Mouse (Mus musculus) embryonic facial prominence, embryonic 12.5 days (tissue): ENCODE measurements around the gene Fcgr2b. TPM values are rescaled to one million over a fixed set of nuclear protein-coding genes. Genes with fewer than 3 reads are reported as not detected.
"Not testable (repeated sequence)": the region's sequence is repeated elsewhere in the genome, so short reads cannot be mapped to it uniquely, and the experiment has no call there.

ENCODE experiments used
- ATAC-seq: fragments of 200-750 bp; cut with Nextera tagmentation; 2 replicates; pipeline ENCODE4 v1.8.0; 2017; ENCODE audit not compliant: insufficient number of reproducible peaks, insufficient read depth, low FRiP score, low TSS enrichment
- H3K27ac ChIP-seq: fragments of 300-500 bp; sonication (generic); 2 replicates; pipeline ENCODE4 v1.5.1; 2016; ENCODE audit warnings: mild to moderate bottlenecking
- H3K27me3 ChIP-seq: fragments of 300-500 bp; sonication (generic); 2 replicates; pipeline ENCODE4 v1.6.1; 2016; ENCODE audit warnings: mild to moderate bottlenecking, moderate library complexity
- H3K36me3 ChIP-seq: fragments of 300-500 bp; sonication (generic); 2 replicates; pipeline ENCODE4 v1.6.1; 2016; ENCODE audit warnings: mild to moderate bottlenecking
- H3K4me1 ChIP-seq: fragments of 300-500 bp; sonication (generic); 2 replicates; pipeline ENCODE4 v1.6.1; 2016
- H3K4me2 ChIP-seq: fragments of 300-500 bp; sonication (generic); replicated peaks from 2 replicates; pipeline ENCODE4 v1.6.1; 2016; ENCODE audit warnings: mild to moderate bottlenecking, moderate library complexity
- H3K4me3 ChIP-seq: fragments of 300-500 bp; sonication (generic); 2 replicates; pipeline ENCODE4 v1.5.1; 2016; ENCODE audit warnings: mild to moderate bottlenecking
- H3K9ac ChIP-seq: fragments of 300-500 bp; sonication (generic); 2 replicates; pipeline ENCODE4 v1.6.1; 2016; ENCODE audit warnings: mild to moderate bottlenecking, moderate library complexity
- H3K9me3 ChIP-seq: fragments of 300-500 bp; sonication (generic); 2 replicates; pipeline ENCODE4 v1.6.1; 2016; ENCODE audit warnings: mild to moderate bottlenecking, moderate library complexity
- WGBS: fragments of 180-500 bp; shearing (Covaris S2); methylation state at CpG from one replicate; pipeline ENCODE4 v1.1.7; 2016; 5-methylcytosine and 5-hydroxymethylcytosine counted together
- polyA plus RNA-seq: library from polyadenylated mRNA; unstranded; fragments of >200 nt; fragmentation: Nextera tagmentation; extraction: Ambion mirVana; gene quantifications from 2 replicates; pipeline ENCODE4 v1.2.1, GENCODE M21; 2016

Fcgr2b gene
- polyA plus RNA-seq, 1 experiment from 2014 or later = 0.32 TPM

DNA sequence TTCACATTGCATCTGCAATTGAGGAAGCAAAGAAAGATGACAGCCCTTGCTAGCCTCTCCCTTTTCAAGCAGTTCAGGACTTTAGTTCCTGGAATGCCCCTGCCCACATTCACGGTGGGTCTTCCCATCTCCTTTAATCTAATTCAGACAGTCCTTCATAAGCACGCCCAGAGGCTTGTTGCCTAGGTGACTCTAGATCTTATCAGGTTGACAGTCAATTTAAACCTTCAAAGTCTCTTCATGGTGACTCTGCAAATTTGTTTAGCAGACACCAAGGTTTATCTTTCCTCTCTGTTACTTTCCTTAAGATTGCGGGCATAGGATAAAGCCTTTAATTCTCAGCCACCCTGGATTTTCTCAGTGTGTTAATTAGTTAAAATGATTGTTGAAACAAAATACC, 25.6 kb downstream of the Fcgr2b start:
- Histone ChIP-seq H3K4me2 (no peak overlapping the region), H3K27me3 (no peaks in the 10 kb centered on the region), H3K4me1 (no peaks in the 10 kb centered on the region), H3K9me3 (no peaks in the 10 kb centered on the region), H3K27ac (no peak overlapping the region), H3K4me3 (no peak overlapping the region), H3K9ac (no peak overlapping the region), H3K36me3 (no peaks in the 10 kb centered on the region)
- 53% methylated on average over 3 of the region's 3 CpGs for WGBS
- no peak for ATAC-seq

DNA sequence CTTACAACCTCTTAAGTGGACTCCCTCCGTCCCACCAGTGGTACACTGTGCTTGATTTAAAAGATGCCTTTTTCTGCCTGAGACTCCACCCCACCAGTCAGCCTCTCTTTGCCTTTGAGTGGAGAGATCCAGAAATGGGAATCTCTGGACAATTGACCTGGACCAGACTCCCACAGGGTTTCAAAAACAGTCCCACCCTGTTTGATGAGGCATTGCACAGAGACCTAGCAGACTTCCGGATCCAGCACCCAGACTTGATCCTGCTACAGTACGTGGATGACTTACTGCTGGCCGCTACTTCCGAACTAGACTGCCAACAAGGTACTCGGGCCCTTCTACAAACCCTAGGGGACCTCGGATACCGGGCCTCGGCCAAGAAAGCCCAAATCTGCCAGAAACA, 31.4 kb downstream of the Fcgr2b start:
- H3K4me1 ChIP-seq, ATAC-seq: not testable (repeated sequence)

DNA sequence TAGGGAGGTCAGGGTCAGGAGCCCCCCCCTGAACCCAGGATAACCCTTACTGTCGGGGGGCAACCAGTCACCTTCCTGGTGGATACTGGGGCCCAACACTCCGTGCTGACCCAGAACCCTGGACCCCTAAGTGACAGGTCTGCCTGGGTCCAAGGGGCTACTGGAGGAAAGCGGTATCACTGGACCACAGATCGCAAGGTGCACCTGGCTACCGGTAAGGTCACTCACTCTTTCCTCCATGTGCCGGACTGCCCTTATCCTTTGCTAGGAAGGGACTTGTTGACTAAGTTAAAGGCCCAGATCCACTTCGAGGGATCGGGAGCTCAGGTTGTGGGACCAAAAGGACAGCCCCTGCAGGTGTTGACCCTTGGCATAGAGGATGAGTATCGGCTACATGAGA, 32.2 kb downstream of the Fcgr2b start:
- not testable (repeated sequence) for H3K9me3 ChIP-seq, H3K27ac ChIP-seq, ATAC-seq, H3K4me1 ChIP-seq, H3K27me3 ChIP-seq, H3K4me3 ChIP-seq, H3K9ac ChIP-seq, H3K36me3 ChIP-seq, H3K4me2 ChIP-seq
- WGBS = 94% methylated on average over 9 of the region's 9 CpGs

More for the DNA sequence above, 31.4 kb downstream of the Fcgr2b start:
- WGBS = 86% methylated on average over 9 of the region's 9 CpGs
- not testable (repeated sequence) for H3K9ac ChIP-seq, H3K27ac ChIP-seq, H3K9me3 ChIP-seq, H3K36me3 ChIP-seq, H3K4me3 ChIP-seq, H3K4me2 ChIP-seq, H3K27me3 ChIP-seq

DNA sequence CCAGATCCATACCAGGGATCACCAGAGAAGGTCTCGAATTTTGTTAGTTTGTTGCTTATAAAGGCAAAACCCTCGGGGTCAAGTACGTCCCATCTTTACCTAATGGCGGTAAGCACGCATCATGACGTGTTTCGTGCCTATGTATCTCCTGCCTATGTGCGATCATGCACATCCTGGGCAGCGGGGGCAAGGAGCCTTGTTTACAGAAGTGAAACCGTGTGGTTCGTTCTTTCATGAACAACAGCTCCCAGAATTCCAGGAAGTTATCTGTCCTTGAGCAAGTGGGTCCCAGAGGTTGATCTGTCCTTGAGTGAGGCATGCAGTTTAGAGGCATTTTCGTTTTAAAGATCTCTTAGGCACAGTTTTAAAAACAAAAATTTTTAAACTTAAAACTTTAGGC, 37.1 kb downstream of the Fcgr2b start:
- ATAC-seq = no peak
- no peaks in the 10 kb centered on the region for H3K4me1 ChIP-seq
- 92% methylated on average over 12 of the region's 12 CpGs for WGBS

DNA sequence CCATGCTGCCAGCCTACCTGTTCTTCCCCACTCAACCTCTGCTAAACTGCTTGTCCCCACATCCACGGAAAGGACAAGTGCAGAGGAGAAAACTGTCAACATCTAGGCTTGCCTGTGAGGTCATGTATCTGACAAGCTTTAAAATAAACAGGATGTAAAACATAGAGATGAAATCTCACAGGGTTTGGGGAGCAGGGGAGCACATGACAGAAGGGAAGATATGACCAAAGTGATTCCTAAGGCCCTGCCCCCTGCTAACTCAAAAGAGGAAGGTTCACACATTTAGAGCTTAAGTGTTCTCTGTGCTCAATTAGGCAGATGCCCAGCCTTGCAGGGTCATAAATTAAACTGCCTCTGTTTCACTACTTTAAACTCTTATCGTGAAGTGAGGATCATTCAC, 42.0 kb downstream of the Fcgr2b start:
- 72% methylated on average over 2 of the region's 2 CpGs for WGBS
- no peak overlapping the region for H3K4me2 ChIP-seq
- H3K36me3 ChIP-seq = no peaks in the 10 kb centered on the region
- H3K27me3 ChIP-seq = no peaks in the 10 kb centered on the region
- H3K27ac ChIP-seq = no peak overlapping the region
- H3K9me3 ChIP-seq = 0 out of 2 replicates have a peak, but pooled peaks cover 5% of the 10 kb centered on the region
- no peaks in the 10 kb centered on the region for H3K4me1 ChIP-seq
- H3K4me3 ChIP-seq = no peak overlapping the region
- no peak for ATAC-seq
- H3K9ac ChIP-seq = no peak overlapping the region

More for the DNA sequence above, 37.1 kb downstream of the Fcgr2b start:
- H3K4me2 ChIP-seq = no peak overlapping the region
- 0 out of 2 replicates have a peak, but pooled peaks cover 9% of the 10 kb centered on the region for H3K9me3 ChIP-seq
- no peak overlapping the region for H3K27ac ChIP-seq
- H3K27me3 ChIP-seq = no peaks in the 10 kb centered on the region
- no peaks in the 10 kb centered on the region for H3K36me3 ChIP-seq
- no peak overlapping the region for H3K9ac ChIP-seq
- H3K4me3 ChIP-seq = no peak overlapping the region

DNA sequence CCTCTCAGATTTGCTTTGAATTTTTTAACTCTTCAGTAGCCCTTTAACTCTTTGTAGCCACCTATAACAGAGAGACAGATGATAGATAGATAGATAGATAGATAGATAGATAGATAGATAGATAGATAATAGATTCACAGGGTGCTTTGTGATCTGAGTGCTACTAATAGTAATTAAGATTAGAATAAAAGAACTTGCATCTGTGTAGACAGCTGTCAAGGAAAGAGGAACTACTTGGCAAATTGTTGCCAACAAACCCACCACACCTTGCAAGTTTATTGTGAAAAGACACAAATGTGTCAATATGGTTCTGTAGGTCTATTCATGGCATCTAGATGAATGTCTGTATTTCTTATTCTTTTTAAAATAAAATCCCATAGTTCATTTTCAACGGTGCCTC, 42.4 kb downstream of the Fcgr2b start:
- Histone ChIP-seq H3K4me2 (no peak overlapping the region), H3K9me3 (0 out of 2 replicates have a peak, but pooled peaks cover 5% of the 10 kb centered on the region), H3K27ac (no peak overlapping the region), H3K9ac (no peak overlapping the region), H3K4me3 (no peak overlapping the region), H3K36me3 (no peaks in the 10 kb centered on the region), H3K4me1 (no peaks in the 10 kb centered on the region), H3K27me3 (no peaks in the 10 kb centered on the region)
- 89% methylated on average over 1 of the region's 1 CpGs for WGBS
- no peak for ATAC-seq

DNA sequence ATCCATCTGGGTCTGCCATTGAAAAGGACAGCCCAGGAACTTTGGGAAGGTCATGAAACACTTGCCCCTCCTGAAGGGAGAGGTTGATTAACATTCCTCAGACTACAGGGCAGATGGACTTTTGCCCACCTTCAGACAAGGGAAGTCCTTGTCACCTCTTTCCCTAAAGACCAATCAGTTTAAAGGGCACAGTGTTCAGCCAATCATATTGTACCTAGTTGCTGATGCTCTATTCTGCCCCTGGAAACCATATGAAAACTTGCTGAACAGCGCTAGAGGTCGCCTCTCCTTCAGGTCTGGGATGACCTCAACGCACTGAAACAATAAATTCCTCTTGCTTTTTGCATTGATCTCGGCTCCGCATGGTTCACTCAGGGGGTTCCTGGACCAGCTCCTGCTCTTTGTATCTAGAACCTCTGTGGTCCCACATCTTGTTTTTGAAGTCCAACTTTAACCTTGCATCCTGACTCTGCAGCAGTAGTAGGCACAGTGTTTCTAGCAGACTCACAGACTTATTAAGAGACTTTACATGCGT, 42.9 kb downstream of the Fcgr2b start:
- Histone ChIP-seq H3K4me3 (no peak overlapping the region), H3K4me2 (no peak overlapping the region), H3K9ac (no peak overlapping the region), H3K27ac (no peak overlapping the region), H3K36me3 (no peaks in the 10 kb centered on the region), H3K9me3 (0 out of 2 replicates have a peak, but pooled peaks cover 5% of the 10 kb centered on the region), H3K27me3 (no peaks in the 10 kb centered on the region), H3K4me1 (no peaks in the 10 kb centered on the region)
- WGBS = 71% methylated on average over 6 of the region's 6 CpGs
- no peak for ATAC-seq

DNA sequence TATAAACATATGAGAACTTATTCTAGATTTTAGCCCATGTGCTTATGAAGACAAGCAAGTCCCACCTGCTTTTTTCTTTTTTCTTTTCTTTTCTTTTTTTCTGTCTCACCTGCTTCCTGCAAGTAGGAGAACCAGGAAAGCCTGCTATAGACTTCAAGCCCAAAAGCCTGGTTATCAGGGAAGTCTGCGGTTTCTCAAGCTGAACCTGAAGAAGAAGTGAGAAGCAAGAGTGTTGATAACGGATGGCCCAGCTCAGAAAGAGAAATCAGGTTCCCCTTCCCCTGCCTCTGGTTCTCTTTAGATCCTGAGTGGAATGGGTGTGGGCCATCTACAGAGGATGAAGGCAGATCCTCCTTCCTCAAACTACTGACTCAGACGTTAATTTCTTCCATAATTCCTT, 44.3 kb downstream of the Fcgr2b start:
- Histone ChIP-seq H3K27ac (no peak overlapping the region), H3K4me2 (no peak overlapping the region), H3K9ac (no peak overlapping the region), H3K4me1 (no peaks in the 10 kb centered on the region), H3K36me3 (no peaks in the 10 kb centered on the region), H3K27me3 (no peaks in the 10 kb centered on the region), H3K4me3 (no peak overlapping the region), H3K9me3 (0 out of 2 replicates have a peak, but pooled peaks cover 5% of the 10 kb centered on the region)
- 82% methylated on average over 3 of the region's 3 CpGs for WGBS
- no peak for ATAC-seq

DNA sequence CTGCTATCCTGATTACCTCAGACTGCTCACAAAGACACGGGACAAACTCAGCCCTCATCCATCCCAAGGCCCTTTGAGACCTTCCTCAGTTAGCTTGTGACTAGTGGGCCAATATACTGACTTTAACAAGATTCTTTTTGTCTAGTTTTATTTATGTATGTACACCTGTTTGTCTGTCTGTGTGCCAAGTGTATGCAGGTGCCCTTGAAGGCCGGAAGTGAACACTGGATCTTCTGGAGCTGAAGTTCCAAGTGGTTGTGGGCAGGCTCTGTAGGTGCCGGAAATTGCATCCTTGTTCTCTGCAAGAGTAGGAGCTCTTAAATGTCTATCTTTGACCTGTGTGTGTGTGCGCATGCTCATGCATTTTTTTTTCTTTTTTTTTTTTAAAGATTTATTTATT, 47.1 kb downstream of the Fcgr2b start:
- WGBS = 83% methylated on average over 4 of the region's 4 CpGs
- Histone ChIP-seq H3K4me1 (no peaks in the 10 kb centered on the region), H3K4me2 (no peak overlapping the region), H3K27me3 (no peaks in the 10 kb centered on the region), H3K9me3 (no peaks in the 10 kb centered on the region), H3K9ac (no peak overlapping the region), H3K4me3 (no peak overlapping the region), H3K27ac (no peak overlapping the region), H3K36me3 (no peaks in the 10 kb centered on the region)
- no peak for ATAC-seq

DNA sequence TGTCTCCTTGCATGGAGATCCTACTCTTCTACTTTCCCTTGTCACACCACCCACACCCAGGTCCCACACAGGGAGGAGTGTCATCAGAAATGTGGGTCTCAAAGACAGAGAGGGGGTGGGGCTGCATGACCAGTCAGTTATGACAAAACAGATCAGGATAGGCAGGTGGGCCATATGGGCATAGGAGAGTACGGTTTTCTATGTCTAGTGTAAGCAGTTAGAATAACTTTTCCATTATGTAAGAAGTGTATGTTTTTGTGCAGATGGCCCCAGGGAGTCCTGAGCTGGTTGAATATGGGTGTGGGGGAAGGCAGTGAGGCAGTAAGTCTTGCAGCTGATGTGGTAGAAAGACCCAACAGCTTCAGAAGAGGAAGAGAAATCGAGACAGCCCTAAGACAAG, 47.9 kb downstream of the Fcgr2b start:
- no peaks in the 10 kb centered on the region for H3K9me3 ChIP-seq
- no peaks in the 10 kb centered on the region for H3K27me3 ChIP-seq
- H3K9ac ChIP-seq = no peak overlapping the region
- no peak overlapping the region for H3K27ac ChIP-seq
- H3K4me2 ChIP-seq = no peak overlapping the region
- ATAC-seq = no peak
- 71% methylated on average over 2 of the region's 2 CpGs for WGBS
- no peaks in the 10 kb centered on the region for H3K36me3 ChIP-seq
- no peak overlapping the region for H3K4me3 ChIP-seq
- no peaks in the 10 kb centered on the region for H3K4me1 ChIP-seq

DNA sequence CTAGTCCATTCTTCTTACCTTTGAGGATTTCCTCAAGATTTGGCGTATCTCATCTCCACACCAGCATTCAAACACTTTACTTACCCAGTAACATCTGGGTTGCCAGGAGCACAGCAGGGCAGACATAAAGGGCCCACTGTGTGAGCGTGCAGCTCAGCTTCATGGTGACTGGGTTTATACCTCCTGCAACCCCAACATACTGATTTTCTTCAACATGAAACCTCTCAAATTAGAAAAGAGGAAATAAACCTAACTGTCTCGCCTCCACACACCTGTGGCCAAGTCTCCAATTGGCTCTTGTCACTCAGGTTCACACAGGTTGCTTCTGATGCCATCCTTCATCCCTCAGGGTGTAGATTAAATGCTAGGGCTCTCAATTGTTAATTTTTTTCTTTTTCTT, 49.0 kb downstream of the Fcgr2b start, which contains the start of gene Fcrla:
Gene Fcrla (minus strand): TSS at position 206 of the 400 bp plus-strand sequence.
- H3K9me3 ChIP-seq = no peaks in the 10 kb centered on the region
- H3K4me2 ChIP-seq = no peak within 1 kb of the TSS
- ATAC-seq = no peak
- WGBS = 76% methylated on average over 3 of the region's 3 CpGs
- no peak within 1 kb of the TSS for H3K27ac ChIP-seq
- H3K36me3 ChIP-seq = no peaks in the 10 kb centered on the region
- no peak within 1 kb of the TSS for H3K4me3 ChIP-seq
- H3K4me1 ChIP-seq = no peaks in the 10 kb centered on the region
- no peak within 1 kb of the TSS for H3K9ac ChIP-seq
- no peaks in the 10 kb centered on the region for H3K27me3 ChIP-seq

DNA sequence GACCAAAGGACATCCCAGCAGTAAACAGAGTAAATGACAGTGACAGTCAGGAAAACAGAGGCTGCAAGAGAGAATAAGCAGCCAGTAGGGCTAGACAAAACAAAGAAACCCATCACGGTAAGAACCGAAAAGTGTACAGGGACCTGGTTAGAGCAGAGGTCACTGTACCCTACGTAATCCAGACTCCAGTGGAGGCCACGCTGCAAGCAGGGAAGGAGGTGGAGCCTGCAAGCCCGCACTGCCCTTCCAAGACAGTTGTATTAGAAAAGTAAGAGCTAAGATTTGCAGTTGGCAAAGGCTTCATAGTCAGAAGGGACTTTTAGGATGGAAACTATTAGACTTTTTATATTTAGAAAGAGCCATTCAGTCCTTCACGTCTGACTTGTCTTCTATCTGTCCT, 49.4 kb downstream of the Fcgr2b start:
- no peak overlapping the region for H3K4me2 ChIP-seq
- H3K27ac ChIP-seq = no peak overlapping the region
- 55% methylated on average over 6 of the region's 6 CpGs for WGBS
- ATAC-seq = no peak
- no peaks in the 10 kb centered on the region for H3K27me3 ChIP-seq
- H3K9me3 ChIP-seq = no peaks in the 10 kb centered on the region
- H3K36me3 ChIP-seq = no peaks in the 10 kb centered on the region
- H3K4me3 ChIP-seq = no peak overlapping the region
- no peaks in the 10 kb centered on the region for H3K4me1 ChIP-seq
- H3K9ac ChIP-seq = no peak overlapping the region

DNA sequence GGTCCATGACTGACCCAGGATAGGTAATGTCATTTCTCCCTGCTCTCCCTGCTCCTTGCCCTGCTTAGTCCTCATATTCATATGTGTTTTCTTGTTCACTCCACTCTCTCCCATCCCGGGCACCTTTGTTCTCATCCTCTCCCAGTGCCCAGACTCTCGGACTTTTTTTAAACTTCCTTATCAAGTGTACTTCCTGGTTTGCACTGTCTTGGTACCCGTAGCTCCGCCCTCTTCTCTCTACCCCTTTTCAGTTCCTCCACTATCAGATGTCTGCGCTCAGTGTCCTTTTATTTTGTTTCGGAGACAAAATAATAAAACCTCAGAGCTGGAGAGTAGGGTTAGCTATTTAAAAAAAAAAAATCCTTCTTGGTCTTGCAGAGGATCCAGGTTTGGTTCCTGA, 51.9 kb downstream of the Fcgr2b start:
- WGBS = 83% methylated on average over 6 of the region's 6 CpGs
- H3K9me3 ChIP-seq = no peaks in the 10 kb centered on the region
- no peak overlapping the region for H3K27ac ChIP-seq
- no peak overlapping the region for H3K4me2 ChIP-seq
- no peak overlapping the region for H3K4me3 ChIP-seq
- H3K36me3 ChIP-seq = no peaks in the 10 kb centered on the region
- no peaks in the 10 kb centered on the region for H3K4me1 ChIP-seq
- no peak overlapping the region for H3K9ac ChIP-seq
- ATAC-seq = no peak
- no peaks in the 10 kb centered on the region for H3K27me3 ChIP-seq
